Mouse (Mus musculus): Measurements from ENCODE around the gene Fam53b. TPM values are rescaled to one million over a fixed set of nuclear protein-coding genes. Genes with fewer than 3 reads are reported as not detected.

Fam53b gene
- polyA plus RNA-seq, 1 experiment from 2014 or later: 37.7 TPM

GRCm38 (mm10) chr7:132767999-132768370, 45.7 kb downstream of the Fam53b start:
- no peak for DNase-seq (ENCODE audit: low spot score)

GRCm38 (mm10) chr7:132767233-132767998, 46.3 kb downstream of the Fam53b start:
- DNase-seq (ENCODE audit: low spot score): no peak

GRCm38 (mm10) chr7:132766235-132766871, 47.3 kb downstream of the Fam53b start:
- no peak for DNase-seq (ENCODE audit: low spot score)

GRCm38 (mm10) chr7:132765629-132766186, 48.0 kb downstream of the Fam53b start:
- DNase-seq (ENCODE audit: low spot score): no peak

- DNase-seq (ENCODE audit: low spot score): no peak
Observed at GRCm38 (mm10) chr7:132764896-132765491, 48.7 kb downstream of the Fam53b start.

- no peak for DNase-seq (ENCODE audit: low spot score)
Observed at GRCm38 (mm10) chr7:132764314-132764713, 49.4 kb downstream of the Fam53b start.

GRCm38 (mm10) chr7:132763911-132764310, 49.8 kb downstream of the Fam53b start:
- no peak for DNase-seq (ENCODE audit: low spot score)

- DNase-seq (ENCODE audit: low spot score): no peak
Observed at GRCm38 (mm10) chr7:132763351-132763750, 50.3 kb downstream of the Fam53b start.

GRCm38 (mm10) chr7:132761409-132761808, 52.3 kb downstream of the Fam53b start:
- DNase-seq (ENCODE audit: low spot score): no peak

- no peak for DNase-seq (ENCODE audit: low spot score)
Observed at GRCm38 (mm10) chr7:132760589-132761180, 53.0 kb downstream of the Fam53b start.

GRCm38 (mm10) chr7:132759926-132760325, 53.8 kb downstream of the Fam53b start:
- DNase-seq (ENCODE audit: low spot score): no peak

GRCm38 (mm10) chr7:132759405-132759891, 54.2 kb downstream of the Fam53b start:
- no peak for DNase-seq (ENCODE audit: low spot score)

GRCm38 (mm10) chr7:132758875-132759274, 54.8 kb downstream of the Fam53b start:
- DNase-seq (ENCODE audit: low spot score): no peak

GRCm38 (mm10) chr7:132756325-132756724, 57.4 kb downstream of the Fam53b start:
- peak; percentile 37 for DNase-seq (ENCODE audit: low spot score)

- DNase-seq (ENCODE audit: low spot score): no peak
Observed at GRCm38 (mm10) chr7:132754389-132754750, 59.3 kb downstream of the Fam53b start.

GRCm38 (mm10) chr7:132753518-132754388, 59.9 kb downstream of the Fam53b start:
- DNase-seq (ENCODE audit: low spot score): no peak

- no peak for DNase-seq (ENCODE audit: low spot score)
Observed at GRCm38 (mm10) chr7:132751716-132752115, 62.0 kb downstream of the Fam53b start.

- no peak for DNase-seq (ENCODE audit: low spot score)
Observed at GRCm38 (mm10) chr7:132749504-132749903, 64.2 kb downstream of the Fam53b start.

GRCm38 (mm10) chr7:132748076-132748769, 65.5 kb downstream of the Fam53b start:
- no peak for DNase-seq (ENCODE audit: low spot score)

- DNase-seq (ENCODE audit: low spot score): no peak
Observed at GRCm38 (mm10) chr7:132747096-132747495, 66.6 kb downstream of the Fam53b start.

All from thymus, postnatal 0 days (tissue).